ENCODE assay signal across 8 mouse cellular contexts in the genomic region with DNA sequence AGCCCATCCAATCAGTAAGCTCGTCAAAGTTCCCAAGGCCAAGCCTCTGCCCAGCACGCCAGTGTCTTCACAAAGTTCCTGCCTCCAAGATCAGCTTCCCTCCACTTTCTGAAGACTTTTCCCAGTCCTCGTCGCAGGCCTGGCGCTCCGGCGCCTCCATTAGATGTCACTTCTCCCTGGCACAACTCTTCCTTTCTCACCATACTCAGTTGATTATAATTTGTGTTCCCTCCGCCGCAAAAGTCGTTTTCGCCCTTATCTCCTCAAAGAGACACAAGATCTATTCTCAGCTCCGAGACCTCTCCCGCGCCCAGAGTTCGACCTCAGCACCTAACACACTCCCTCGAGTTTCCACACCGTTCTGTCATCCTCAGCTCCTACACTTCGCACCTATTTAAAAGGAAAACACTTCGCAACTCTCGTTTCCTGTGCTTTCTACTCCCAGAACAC. TPM values are rescaled to one million over a fixed set of nuclear protein-coding genes. Genes with fewer than 3 reads are reported as not detected.
DNase-seq lines count a peak whose midpoint lies in the region; ATAC-seq and TF ChIP-seq lines count a peak whose summit lies in the region.

No protein-coding gene starts in this region.

- under 1% methylated on average over 20 of the region's 20 CpGs for WGBS in heart, embryonic 11.5 days (ENCODE audit: insufficient replicate concordance)
- WGBS in hindbrain, embryonic 12.5 days: under 1% methylated on average over 20 of the region's 20 CpGs
- WGBS in liver, embryonic 14.5 days (ENCODE audit: insufficient replicate concordance): under 1% methylated on average over 20 of the region's 20 CpGs

- no peak for ATAC-seq in heart, embryonic 11.5 days (replicated peaks; ENCODE audit: insufficient number of reproducible peaks, low FRiP score, low TSS enrichment)
- no peak for ATAC-seq in hindbrain, embryonic 12.5 days (ENCODE audit: low FRiP score)
- ATAC-seq in liver, embryonic 14.5 days (ENCODE audit: insufficient read depth): no peak

- TF ChIP-seq EP300 in ES-Bruce4 (IDR thresholded peaks at IDR 0.05; ENCODE audit: insufficient read depth, low read depth, low read length): no peak
- TF ChIP-seq EP300 in liver, embryonic 14.5 days (IDR thresholded peaks at IDR 0.05; ENCODE audit: low read depth): no peak

- no peaks in the 10 kb centered on the region for H3K36me3 ChIP-seq in heart, embryonic 11.5 days (ENCODE audit: control insufficient read depth, insufficient read depth, low read length)
- H3K36me3 ChIP-seq in ES-Bruce4 (ENCODE audit: control insufficient read depth, insufficient read depth, low read length, poor library complexity, severe bottlenecking): no peaks in the 10 kb centered on the region
- no peaks in the 10 kb centered on the region for H3K36me3 ChIP-seq in hindbrain, embryonic 12.5 days
- no peaks in the 10 kb centered on the region for H3K36me3 ChIP-seq in liver, embryonic 14.5 days (replicated peaks; ENCODE audit: control insufficient read depth, insufficient read depth, low read depth)

- no peak for TF ChIP-seq CTCF in ES-Bruce4 (IDR thresholded peaks at IDR 0.05; ENCODE audit: low read depth, low read length)
- TF ChIP-seq CTCF in cortical plate, adult 2 months (IDR thresholded peaks at IDR 0.05; ENCODE audit: extremely low read depth, insufficient read depth, low read length): no peak
- TF ChIP-seq CTCF in liver, embryonic 14.5 days (IDR thresholded peaks at IDR 0.05; ENCODE audit: low read depth): no peak

- intact Hi-C loops in heart, postnatal 25 days (cut with DNase I): no loop called here

- TF ChIP-seq POLR2A in ES-Bruce4 (IDR thresholded peaks at IDR 0.05; ENCODE audit: insufficient read depth, low read length): no peak
- no peak for TF ChIP-seq POLR2A in cortical plate, adult 2 months (IDR thresholded peaks at IDR 0.05; ENCODE audit: extremely low read depth, insufficient read depth, low read length)

- H3K4me1 ChIP-seq in heart, embryonic 11.5 days (ENCODE audit: control insufficient read depth, insufficient read depth, low read length): peaks cover 19% of the 10 kb centered on the region
- H3K4me1 ChIP-seq in ES-Bruce4 (ENCODE audit: control insufficient read depth, insufficient read depth, low read length): peaks cover 1% of the 10 kb centered on the region
- H3K4me1 ChIP-seq in cortical plate, adult 2 months (ENCODE audit: control insufficient read depth, insufficient read depth, low read length): peaks cover 4% of the 10 kb centered on the region; the same call in 1 of the 2 replicates
- H3K4me1 ChIP-seq in hindbrain, embryonic 12.5 days: peaks cover 27% of the 10 kb centered on the region
- H3K4me1 ChIP-seq in liver, embryonic 14.5 days (replicated peaks; ENCODE audit: control insufficient read depth in 2 of 2, insufficient read depth in 2 of 2, low read length in 1 of 2): peaks cover 21 to 36% of the 10 kb centered on the region in 2 experiments

- no peak for DNase-seq in heart, postnatal 25 days (ENCODE audit: low spot score)
- DNase-seq in liver, embryonic 14.5 days (ENCODE audit: low read depth in 3 of 3, low spot score in 3 of 3): no peak
- peak; percentile 21 for DNase-seq in right cerebral cortex, postnatal 14 days
- DNase-seq in urinary bladder, adult 2 months (ENCODE audit: low spot score): no peak

- peak overlapping the region; percentile 96 for H3K9ac ChIP-seq in heart, embryonic 11.5 days (ENCODE audit: low read depth, low read length)
- H3K9ac ChIP-seq in ES-Bruce4 (ENCODE audit: low read depth, poor library complexity, severe bottlenecking): peak overlapping the region; percentile 86
- H3K9ac ChIP-seq in hindbrain, embryonic 12.5 days: peak overlapping the region; percentile 85
- peak overlapping the region; percentile 94 for H3K9ac ChIP-seq in liver, embryonic 14.5 days (replicated peaks)

- H3K9me3 ChIP-seq in heart, embryonic 11.5 days (replicated peaks; ENCODE audit: control insufficient read depth, low read length): no peaks in the 10 kb centered on the region
- H3K9me3 ChIP-seq in ES-Bruce4 (replicated peaks; ENCODE audit: control insufficient read depth, insufficient read depth, low read length, poor library complexity, severe bottlenecking): no peaks in the 10 kb centered on the region
- H3K9me3 ChIP-seq in hindbrain, embryonic 12.5 days (replicated peaks): no peaks in the 10 kb centered on the region
- no peaks in the 10 kb centered on the region for H3K9me3 ChIP-seq in liver, embryonic 14.5 days (ENCODE audit: control insufficient read depth, low read length)

- H3K27ac ChIP-seq in heart, embryonic 11.5 days (ENCODE audit: low read depth, low read length): peak overlapping the region; percentile 79
- no peak overlapping the region for H3K27ac ChIP-seq in ES-Bruce4 (ENCODE audit: insufficient read depth, low read length)
- H3K27ac ChIP-seq in cortical plate, adult 2 months (ENCODE audit: insufficient read depth, low read length): 0 out of 2 replicates have a peak overlapping the region, but pooled peaks have one; percentile 27
- peak overlapping the region; percentile 87 for H3K27ac ChIP-seq in hindbrain, embryonic 12.5 days
- peak overlapping the region; percentile 85 for H3K27ac ChIP-seq in liver, embryonic 14.5 days

- peak overlapping the region; percentile 95 for H3K4me3 ChIP-seq in heart, embryonic 11.5 days (ENCODE audit: low read depth, low read length)
- H3K4me3 ChIP-seq in ES-Bruce4 (ENCODE audit: low read depth, low read length): peak overlapping the region; percentile 87
- peak overlapping the region; percentile 50 for H3K4me3 ChIP-seq in cortical plate, adult 2 months (ENCODE audit: insufficient read depth, low read length)
- peak overlapping the region; percentile 79 for H3K4me3 ChIP-seq in hindbrain, embryonic 12.5 days
- peak overlapping the region; percentile 84 to 86 for H3K4me3 ChIP-seq in liver, embryonic 14.5 days (ENCODE audit: insufficient read depth in 1 of 2, low read depth in 2 of 2, low read length in 2 of 2)

- no peaks in the 10 kb centered on the region for H3K27me3 ChIP-seq in heart, embryonic 11.5 days (ENCODE audit: control insufficient read depth, insufficient read depth, low read length)
- no peaks in the 10 kb centered on the region for H3K27me3 ChIP-seq in ES-Bruce4 (ENCODE audit: control insufficient read depth, insufficient read depth, low read length, poor library complexity, severe bottlenecking)
- no peaks in the 10 kb centered on the region for H3K27me3 ChIP-seq in hindbrain, embryonic 12.5 days
- no peaks in the 10 kb centered on the region for H3K27me3 ChIP-seq in liver, embryonic 14.5 days (ENCODE audit: control insufficient read depth, insufficient read depth, low read length)

- peak overlapping the region; percentile 98 for H3K4me2 ChIP-seq in heart, embryonic 11.5 days
- H3K4me2 ChIP-seq in hindbrain, embryonic 12.5 days (replicated peaks): peak overlapping the region; percentile 94
- H3K4me2 ChIP-seq in liver, embryonic 14.5 days (ENCODE audit: low read depth): peak overlapping the region; percentile 97

RNA-seq across cellular contexts. Expression of a gene that starts 0.9 kb away (rescaled TPM):
- 11.8 and 12.5 TPM in 2 replicates for polyA plus RNA-seq in heart, embryonic 11.5 days (2014; fragmentation: Nextera tagmentation; extraction: Ambion mirVana)
- 100 to 1,000 TPM; 133 to 137 TPM for total RNA-seq in heart, postnatal 25 days (2021)
- 90.6 and 95.0 TPM in 2 replicates for polyA plus RNA-seq in ES-Bruce4 (2011; ENCODE audit: insufficient read depth, insufficient read length, low read depth, missing spikeins)
- polyA plus RNA-seq in cortical plate, adult 2 months (2012; rRNA removed): 196 and 207 TPM in 2 replicates
- polyA plus RNA-seq in hindbrain, embryonic 12.5 days (2016; fragmentation: Nextera tagmentation; extraction: Ambion mirVana): 11.8 and 13.7 TPM in 2 replicates
- 20.6 and 24.2 TPM in 2 replicates for polyA plus RNA-seq in liver, embryonic 14.5 days (2012; rRNA removed)
- polyA plus RNA-seq in liver, embryonic 14.5 days (2014; fragmentation: Nextera tagmentation; extraction: Ambion mirVana): 10.7 and 14.1 TPM in 2 replicates
- 62.7 and 79.1 TPM in 2 replicates for polyA plus RNA-seq in urinary bladder, adult 2 months (2012; rRNA removed)

RNA-seq across cellular contexts. Expression of a gene that starts 18.4 kb away (rescaled TPM):
- 226 and 242 TPM in 2 replicates for polyA plus RNA-seq in heart, embryonic 11.5 days (2014; fragmentation: Nextera tagmentation; extraction: Ambion mirVana)
- 10 to 100 TPM; 59.9 to 60.7 TPM for total RNA-seq in heart, postnatal 25 days (2021)
- polyA plus RNA-seq in ES-Bruce4 (2011; ENCODE audit: insufficient read depth, insufficient read length, low read depth, missing spikeins): 266 and 268 TPM in 2 replicates
- 57.6 and 69.2 TPM in 2 replicates for polyA plus RNA-seq in cortical plate, adult 2 months (2012; rRNA removed)
- 299 and 327 TPM in 2 replicates for polyA plus RNA-seq in hindbrain, embryonic 12.5 days (2016; fragmentation: Nextera tagmentation; extraction: Ambion mirVana)
- 85.1 and 105 TPM in 2 replicates for polyA plus RNA-seq in liver, embryonic 14.5 days (2012; rRNA removed)
- 145 and 150 TPM in 2 replicates for polyA plus RNA-seq in liver, embryonic 14.5 days (2014; fragmentation: Nextera tagmentation; extraction: Ambion mirVana)
- 74.7 and 77.3 TPM in 2 replicates for polyA plus RNA-seq in urinary bladder, adult 2 months (2012; rRNA removed)

RNA-seq across cellular contexts. Expression of a gene that starts 36.7 kb away (rescaled TPM):
- 3.8 and 4.1 TPM in 2 replicates for polyA plus RNA-seq in heart, embryonic 11.5 days (2014; fragmentation: Nextera tagmentation; extraction: Ambion mirVana)
- 10 to 100 TPM; 14.0 to 14.8 TPM for total RNA-seq in heart, postnatal 25 days (2021)
- polyA plus RNA-seq in ES-Bruce4 (2011; ENCODE audit: insufficient read depth, insufficient read length, low read depth, missing spikeins): 18.4 and 22.3 TPM in 2 replicates
- 9.1 and 10.6 TPM in 2 replicates for polyA plus RNA-seq in cortical plate, adult 2 months (2012; rRNA removed)
- 9.4 TPM in 2 replicates for polyA plus RNA-seq in hindbrain, embryonic 12.5 days (2016; fragmentation: Nextera tagmentation; extraction: Ambion mirVana)
- 2.9 and 3.1 TPM in 2 replicates for polyA plus RNA-seq in liver, embryonic 14.5 days (2012; rRNA removed)
- 1.8 and 2.4 TPM in 2 replicates for polyA plus RNA-seq in liver, embryonic 14.5 days (2014; fragmentation: Nextera tagmentation; extraction: Ambion mirVana)
- polyA plus RNA-seq in urinary bladder, adult 2 months (2012; rRNA removed): 5.2 and 6.0 TPM in 2 replicates
